Mouse (Mus musculus) thymus, postnatal 25 days (tissue): Measurements from ENCODE around the gene Snapc2.

Source experiments
- DNase-seq: peaks from one replicate; pipeline ENCODE4 v3.0.0; 2022

Snapc2 gene

DNA sequence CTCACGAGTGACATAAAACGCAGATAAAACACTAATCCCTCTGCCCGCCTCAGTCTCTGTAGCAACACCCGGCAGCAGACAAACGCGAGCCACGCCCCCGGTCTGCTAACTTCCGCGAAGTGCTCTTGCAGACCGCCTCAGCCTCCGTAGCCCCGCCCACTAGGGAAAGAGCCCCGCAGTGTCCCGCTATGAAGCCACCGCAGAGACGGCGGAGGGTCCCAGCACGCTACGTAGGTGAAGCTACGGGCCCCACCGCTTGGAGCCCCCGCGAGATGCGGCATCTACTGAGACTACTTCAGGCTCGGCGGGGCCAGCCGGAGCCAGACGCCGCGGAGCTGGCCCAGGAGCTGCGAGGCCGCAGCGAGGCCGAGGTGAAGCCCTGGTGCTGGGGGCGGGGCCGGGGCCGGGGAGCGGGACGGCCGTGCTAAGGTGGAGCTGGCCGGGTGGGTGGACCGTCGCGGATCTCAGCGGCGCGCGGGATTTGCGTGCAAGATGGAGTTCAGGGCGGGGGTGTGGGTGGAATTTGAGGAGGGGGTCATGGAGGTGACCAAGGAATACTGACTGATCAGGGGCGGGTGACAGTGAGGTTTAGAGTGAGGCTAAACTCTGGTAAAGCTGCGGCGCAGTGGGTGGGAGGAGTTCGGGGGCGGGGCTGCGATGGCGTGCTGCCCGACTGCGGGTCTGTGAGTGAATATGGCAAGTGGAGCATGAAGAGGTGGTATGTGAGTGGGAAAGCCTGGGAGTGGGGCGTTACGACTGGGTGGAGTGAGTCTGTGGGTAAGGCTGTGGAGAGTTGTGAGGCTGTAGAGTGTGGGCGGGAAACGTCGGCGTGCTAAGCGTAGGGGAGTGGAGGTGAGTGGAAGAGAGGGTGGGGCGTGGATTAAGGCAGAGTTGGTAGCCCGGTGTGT is at the start of gene Snapc2:
Snapc2 (plus strand) TSS at position 147 of the 908 bp plus-strand sequence.
- peak; percentile 95 for DNase-seq

DNA sequence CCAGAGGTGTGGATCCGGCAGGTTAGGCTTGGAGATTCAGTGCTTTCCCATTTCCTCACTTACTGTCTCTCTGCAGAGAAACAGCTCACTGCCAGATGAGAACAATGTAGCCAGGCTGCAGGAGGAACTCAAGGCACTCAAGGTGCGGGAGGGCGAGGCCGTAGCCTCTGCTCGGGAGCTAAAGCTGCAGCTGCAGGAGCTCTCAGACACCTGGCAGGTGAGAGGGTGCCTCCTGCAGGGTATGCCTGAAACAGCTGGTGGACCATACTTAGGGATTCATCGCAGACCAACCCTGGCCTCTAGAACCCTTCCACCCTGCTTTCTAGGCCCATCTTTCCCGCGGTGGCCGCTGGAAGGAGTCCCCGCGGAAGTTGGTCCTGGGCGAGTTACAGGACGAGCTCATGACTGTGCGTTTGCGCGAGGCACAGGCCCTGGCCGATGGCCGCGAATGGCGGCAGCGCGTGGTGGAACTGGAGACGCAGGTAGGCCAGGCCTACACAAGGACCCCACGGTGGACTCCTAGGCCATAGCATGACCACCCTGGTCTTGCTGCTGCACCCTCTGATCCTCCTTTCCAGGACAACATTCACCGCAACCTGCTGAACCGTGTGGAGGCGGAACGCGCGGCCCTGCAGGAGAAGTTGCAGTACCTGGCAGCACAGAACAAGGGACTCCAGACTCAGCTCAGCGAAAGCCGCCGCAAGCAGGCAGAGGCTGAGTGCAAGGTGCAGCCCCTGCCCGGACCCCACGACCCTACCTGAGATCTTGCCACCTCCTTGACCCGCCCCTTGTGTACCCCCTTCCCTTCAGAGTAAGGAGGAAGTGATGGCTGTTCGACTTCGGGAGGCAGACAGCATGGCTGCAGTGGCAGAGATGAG is 47.4 kb upstream of the Snapc2 start:
- no peak for DNase-seq

DNA sequence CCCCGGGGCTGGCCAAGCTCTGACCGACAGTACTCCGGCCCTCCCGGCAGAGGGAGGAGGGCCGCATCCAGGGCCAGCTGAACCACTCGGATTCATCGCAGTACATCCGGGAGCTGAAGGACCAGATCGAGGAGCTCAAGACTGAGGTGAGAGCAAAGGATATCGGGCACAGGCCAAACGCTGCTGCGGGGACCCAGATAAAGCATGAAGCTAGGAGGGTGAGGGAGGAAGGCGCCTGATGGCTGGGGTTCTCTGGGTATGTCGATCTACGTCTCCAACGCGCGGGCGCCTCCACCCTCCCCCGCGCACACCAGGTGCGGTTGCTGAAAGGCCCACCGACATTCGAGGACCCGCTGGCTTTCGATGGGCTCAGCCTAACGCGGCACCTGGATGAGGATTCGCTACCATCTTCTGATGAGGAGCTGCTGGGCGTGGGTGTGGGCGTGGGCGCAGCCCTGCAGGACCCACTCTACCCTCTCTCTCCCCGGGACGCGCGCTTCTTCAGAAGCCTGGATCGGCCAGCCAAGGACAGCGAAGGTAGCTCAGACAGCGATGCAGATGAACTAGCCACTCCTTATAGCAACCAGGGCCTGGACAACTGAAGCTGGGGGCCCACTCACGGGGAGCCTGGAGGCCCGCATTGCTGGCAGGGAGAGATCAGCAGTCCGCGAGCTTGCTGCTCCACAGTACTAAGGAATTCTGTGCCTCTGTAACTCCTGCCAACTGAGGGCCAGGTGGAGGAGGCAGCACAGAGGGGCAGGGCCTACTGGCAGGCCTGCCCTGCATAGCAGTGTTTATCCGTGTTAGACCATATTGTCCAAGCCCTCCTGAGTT is 46.5 kb upstream of the Snapc2 start:
- DNase-seq: no peak

DNA sequence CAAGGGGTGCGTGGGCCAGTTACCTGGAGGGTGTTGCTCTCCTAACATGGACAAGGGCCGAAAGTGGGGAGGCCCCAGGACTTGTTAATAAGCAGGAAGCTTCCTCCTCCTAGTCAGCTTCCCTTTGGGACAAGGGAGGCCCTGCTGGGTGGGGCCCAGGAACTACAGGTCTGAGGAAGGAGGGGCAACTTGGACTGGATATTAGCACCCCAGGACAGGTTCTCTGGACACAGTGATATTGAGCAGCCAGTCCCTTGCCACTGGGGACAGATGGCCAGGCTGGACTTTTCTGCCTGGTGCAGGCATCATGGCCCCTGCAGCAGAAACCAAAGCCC is 45.9 kb upstream of the Snapc2 start:
- DNase-seq: no peak

DNA sequence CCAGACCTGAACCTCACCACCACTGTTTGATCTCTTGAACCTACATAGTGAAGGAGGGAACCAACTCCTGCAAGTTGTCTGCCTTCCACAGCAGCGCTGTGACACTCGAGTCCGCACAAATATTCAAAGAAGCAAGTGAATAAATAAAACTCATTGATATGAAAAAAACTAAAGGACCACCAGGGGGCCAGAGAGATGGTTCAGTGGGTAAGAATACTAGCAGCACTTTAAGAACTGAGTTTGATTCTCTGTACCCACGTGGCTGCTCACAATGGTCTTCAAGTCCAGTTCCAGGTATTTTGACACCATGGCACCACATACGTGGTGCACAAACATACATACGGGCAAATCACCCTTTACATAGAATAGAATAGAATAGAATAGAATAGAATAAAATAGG is 41.8 kb upstream of the Snapc2 start:
- no peak for DNase-seq

DNA sequence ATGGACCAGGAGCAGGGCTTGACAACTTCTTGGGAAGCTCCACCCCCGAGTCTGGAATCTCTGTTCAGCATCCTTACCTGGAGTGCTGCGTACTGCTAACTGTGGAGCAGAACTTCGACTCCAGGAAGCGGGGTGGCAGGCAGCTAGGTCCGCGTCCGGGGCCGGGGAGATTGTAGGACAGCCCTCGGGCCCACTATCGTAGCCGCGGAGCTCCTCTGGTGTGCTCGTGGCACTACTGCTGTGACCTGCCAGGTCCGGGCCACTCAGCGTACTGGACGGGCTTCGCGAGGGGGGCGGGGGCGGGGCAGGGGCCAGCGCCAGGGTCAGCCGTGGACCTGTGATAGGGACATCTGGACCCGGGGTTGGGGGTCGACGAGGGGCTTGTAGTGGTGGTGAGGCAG is 40.1 kb upstream of the Snapc2 start:
- no peak for DNase-seq

DNA sequence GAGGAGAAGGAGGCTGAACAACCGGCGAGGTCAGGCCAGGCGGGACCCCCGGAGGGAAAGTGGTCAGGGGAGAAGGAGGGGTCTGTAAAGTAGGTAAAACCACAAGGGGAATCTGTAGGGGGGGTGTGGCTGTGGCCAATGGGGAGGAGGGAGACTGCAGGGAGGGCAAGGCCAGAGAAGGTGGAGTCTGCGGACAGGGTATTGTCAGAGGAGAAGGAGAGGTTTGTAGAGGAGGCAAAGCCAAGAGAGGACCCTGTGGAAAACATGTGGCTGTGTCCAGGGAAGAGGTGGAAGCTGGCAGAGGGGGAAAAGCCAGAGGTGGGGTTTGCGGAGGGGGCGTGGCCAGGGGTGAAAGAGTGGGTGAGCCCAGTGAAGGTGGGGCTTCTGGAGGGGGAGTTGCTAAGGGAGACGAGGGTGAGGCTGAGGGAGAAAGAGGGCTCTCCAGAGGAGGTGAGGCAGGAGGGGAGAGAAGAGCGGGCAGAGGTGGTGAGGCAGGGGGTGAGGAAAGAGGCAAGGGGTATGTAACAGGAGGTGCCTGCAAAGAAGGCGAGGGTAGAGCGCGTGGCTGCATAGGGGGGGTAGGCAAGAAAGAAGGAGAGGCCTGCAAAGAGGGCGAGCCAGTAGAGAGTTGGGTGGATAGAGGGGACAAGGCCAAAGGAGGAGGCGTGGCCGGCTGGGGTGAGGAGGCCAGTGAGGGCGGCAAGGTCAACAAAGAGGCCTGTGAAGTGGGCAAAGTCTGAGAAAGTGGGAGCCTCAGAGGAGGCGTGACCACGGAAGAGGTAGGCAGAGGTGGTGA is 39.5 kb upstream of the Snapc2 start:
- peak; percentile 61 for DNase-seq

DNA sequence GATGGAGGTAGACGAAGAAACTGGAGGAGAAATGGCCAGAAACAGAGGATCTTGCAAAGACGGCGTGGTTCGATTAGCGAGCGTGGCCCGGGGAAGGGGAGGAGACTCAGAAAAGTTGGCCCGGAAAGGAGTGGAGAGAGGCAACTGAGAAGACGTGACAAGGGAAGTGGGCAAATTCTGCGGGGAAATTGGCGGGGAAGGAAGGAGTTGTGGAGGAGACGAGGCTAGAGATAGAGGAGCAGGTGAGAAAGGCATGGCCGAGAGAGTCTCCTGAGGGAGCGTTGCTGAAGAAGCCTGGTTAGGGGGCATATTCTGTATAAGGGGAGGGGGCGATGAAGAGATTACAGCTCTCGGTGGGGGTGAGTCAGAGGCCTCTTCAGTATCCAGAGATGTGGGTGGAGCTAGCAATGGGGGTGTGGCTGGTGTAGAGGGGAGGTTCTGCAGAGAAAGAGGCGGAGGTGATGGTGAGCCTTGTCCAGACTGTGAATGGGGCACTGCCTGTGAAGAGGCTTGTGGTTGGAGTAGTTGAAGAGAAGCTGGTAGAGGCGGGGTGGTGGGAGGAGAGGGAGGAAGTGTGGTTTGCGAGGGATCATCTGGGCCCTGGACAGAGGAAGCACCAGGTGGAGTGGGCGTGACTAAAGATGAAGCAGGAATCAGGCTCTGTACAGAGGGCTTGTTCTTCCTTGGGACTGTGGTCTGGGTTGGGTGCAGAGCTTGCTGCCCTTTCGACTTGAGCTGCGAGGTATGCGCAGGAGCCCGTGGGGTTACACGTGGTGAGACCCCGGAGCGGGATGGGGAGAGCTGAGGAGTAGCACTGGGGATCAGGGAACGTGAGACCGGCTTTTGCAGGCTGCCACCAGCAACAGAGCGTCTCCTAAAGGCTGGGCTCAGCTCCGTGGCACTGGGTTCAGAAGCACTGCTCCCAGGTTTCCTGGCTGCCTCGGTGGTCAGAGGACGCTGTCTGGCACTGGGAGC is 38.6 kb upstream of the Snapc2 start:
- DNase-seq: peak; percentile 56

DNA sequence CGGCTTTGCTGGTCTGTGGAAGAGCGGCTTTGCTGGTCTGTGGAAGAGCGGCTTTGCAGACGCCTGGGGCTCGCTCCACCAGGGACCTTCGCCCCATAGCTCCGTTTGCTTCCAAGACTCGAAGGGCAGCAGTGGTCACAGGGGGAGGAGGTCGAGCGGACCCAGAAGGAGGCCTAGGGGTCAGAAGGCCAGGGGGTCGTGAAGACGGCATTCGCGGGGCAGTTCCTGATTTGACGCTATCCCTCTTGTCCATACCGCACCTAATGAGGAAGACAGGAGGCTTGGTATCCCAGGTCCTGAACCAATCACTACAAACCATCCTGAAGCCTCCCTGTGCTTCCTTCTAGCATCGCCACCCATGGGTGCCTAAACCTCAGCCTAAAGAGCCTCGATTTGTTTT is 36.6 kb upstream of the Snapc2 start:
- no peak for DNase-seq

DNA sequence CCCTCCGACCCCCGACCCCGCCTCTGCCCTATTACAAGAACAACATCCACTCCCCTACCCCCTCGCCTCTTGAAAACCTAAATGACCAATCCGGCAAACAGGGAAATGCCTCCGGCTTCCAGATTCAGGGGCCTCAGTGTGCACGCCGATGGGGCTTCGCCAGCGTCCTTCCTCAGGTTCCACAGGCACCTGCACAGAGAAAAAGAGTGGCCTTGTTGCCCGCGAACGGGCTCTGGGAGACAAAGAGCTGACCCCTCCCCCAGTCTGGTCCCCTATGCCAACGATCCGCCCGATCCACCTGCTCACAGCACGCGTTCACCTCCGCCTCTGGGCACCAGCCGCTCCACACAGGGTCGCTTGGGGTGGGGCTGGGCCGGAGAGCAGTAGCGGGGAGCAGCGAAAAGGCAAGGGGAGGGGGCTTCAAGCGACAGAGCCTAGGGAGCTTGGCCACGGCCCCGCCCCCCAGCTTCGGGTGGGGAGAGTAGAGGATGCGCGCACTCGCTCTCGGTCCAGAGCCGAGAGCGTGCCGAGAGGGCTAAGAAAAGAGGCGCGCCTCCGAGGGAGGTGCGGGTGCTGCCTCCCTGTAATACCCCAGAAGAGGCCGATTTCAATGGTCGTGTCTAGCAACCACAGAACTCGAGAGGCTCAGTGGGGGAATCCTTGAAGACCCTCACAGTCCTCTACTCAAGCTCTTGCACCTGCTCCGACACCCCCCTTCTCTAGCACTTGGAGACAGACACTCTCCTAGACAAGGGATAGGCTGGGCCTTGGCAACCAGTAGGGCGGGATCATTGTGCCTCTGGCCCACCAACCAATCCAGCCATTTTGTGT is 35.9 kb upstream of the Snapc2 start, which contains the start of gene Prr36:
Prr36 (minus strand) TSS at position 669 of the 831 bp plus-strand sequence.
- no peak for DNase-seq

DNA sequence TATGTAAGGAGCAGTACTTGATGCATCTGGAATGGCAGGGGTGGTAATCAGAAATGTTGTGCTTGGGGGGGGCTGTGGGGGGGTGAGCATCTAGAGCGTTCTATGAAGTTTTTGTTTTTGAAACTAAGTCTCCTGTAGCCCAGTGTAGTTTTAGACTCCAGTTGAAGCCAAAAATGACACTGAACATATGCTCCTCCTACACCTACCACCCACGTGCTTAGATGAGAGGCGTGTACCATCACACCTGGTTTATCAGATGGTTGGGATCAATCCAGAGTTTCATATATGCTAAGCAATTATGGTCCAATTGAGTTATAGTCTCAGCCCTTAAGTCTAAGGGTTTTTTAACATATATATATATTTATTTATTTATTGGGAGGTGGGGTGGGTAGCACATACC is 33.3 kb upstream of the Snapc2 start:
- DNase-seq: no peak

DNA sequence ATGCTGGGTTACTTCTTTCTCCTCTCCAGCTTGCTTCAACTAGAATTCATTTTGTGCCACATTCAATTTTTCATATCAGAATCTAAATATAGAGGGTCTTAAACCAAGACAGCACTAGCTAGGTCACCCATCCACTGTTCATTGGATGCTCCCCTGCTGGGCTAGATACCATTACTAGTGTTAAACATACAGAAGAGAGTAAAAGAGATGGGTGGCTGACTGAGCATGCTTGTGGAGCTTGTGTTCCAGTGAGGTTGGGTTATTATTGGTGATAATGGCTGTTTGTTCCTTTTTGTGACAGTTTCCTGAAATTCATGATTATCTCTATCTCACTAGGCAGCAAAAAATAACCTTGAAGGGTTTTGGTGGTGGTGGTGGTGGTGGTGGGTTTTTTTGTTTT is 30.8 kb upstream of the Snapc2 start:
- no peak for DNase-seq

DNA sequence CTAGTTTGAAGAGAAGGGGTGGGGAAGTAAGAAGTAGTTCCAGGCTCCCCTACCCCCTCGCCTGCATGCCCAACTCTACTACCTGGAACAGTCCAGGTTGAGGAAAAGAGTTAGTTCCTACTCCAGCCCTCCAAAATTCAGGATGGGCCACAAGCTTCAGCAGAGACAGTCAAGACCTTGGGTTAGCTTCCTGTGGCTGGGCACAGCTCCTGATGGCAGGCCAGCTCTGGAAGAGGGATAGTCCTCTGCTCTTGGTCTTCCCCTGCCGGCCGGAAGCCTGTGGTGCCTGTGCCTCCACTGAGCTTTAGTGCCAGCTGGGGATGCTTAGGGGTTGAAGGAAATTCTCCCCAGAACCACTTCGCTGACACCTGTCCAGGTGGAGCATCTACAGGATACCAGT is 26.6 kb upstream of the Snapc2 start:
- no peak for DNase-seq

DNA sequence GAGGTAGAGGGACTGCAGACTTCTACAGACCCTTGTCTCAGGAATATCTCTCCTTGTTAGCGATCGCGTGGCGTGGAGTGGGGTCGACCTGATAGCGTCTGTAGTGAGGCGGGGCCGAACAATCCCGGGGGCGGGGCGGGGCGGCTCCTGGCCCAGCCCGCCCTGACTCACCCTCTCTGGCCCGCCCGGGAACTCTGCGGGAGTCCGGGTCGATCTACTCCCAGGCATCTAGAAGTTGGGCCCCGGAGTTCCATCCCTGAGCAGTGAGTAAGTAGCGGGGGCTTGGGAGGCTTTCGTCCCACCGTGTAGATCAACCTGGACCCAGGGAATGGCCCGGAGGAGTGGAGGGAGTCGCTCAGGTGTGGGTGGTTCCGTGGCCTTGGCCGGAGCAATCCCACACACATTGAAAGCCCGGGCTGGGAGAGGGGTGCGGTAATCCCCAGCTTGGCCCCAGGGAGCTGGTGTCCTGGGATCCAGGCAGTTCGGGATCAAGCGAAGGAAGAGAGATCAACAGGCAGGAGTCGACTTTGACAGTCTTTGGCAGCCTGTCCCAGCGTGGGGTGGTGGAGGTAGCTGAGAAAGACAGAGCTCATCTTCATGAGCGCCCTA is 26.0 kb upstream of the Snapc2 start, which contains the start of gene Lrrc8e:
Lrrc8e (plus strand) TSS at position 89 of the 609 bp plus-strand sequence.
- no peak for DNase-seq

DNA sequence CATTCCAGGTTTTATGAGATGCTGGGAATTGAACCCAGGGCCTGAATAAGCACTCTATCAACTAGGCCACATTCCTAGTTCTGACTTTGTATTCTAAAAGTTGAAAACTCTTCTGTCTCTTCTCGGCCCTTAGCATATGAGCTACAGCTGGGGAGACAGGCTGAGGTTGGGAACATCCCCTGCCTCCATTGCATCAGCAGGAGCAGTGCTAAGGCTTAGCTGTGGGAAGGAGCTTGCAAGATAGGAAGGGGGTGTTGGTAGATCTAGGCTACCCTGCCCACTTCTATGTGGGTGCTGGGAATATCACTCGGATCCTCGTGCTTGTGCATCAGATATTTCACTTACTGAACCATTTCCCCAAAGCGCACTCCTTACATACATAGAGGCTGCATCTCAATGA is 25.0 kb upstream of the Snapc2 start:
- no peak for DNase-seq

DNA sequence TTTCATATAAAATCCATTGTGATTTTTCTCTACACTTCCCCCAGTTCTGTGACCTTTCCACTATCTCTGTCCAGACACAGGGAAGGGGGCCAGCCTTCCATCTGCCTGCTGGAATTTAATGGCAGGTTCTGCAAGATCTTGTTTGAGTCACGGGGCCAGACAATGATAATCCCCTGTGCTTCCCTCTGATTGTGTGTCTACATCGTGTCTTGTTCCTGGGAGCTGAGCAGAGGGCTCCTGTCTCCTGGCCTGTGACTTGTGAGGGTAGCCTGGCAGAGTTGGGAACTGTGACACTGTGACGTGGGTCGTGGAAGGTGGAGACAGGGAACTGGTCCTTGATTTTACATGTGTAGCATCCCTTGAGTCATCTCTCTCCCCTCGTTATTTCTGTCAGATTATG is 23.1 kb upstream of the Snapc2 start:
- DNase-seq: no peak

DNA sequence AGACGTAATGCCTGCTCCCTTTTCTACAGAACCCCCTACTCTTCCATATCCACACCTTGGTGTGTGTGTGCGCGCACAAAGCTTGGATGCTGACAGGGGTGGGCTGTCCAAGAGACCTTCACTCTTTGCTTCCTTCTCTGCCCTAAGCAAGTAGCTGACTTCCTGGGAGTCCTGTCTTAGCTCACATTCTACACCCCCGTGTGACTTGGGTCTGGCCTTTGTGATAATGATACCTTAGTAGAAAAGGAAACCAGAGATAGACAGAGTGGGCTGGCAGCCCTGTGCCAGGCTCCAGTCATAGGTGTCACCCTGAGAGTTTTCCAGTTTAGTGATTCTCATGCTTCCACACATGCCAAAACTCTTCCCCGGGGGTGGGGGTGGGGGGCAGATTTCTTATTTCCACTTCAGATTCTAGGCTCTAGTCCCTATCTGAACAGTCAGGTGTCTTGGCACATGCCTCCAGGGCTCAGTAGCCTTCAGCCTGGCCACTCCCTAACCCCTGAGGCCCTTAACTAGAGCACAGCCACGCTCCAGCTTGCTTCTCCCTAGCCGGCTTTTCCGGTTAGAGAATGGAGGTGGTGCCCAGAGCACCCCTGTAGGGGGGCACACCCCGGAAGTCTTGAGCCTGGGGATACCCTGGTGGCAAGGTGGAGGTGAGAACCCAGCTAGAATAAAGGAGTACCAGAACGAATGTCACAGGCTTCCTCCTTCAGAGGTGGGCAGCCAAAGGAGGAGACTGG is 22.1 kb upstream of the Snapc2 start:
- DNase-seq: no peak

DNA sequence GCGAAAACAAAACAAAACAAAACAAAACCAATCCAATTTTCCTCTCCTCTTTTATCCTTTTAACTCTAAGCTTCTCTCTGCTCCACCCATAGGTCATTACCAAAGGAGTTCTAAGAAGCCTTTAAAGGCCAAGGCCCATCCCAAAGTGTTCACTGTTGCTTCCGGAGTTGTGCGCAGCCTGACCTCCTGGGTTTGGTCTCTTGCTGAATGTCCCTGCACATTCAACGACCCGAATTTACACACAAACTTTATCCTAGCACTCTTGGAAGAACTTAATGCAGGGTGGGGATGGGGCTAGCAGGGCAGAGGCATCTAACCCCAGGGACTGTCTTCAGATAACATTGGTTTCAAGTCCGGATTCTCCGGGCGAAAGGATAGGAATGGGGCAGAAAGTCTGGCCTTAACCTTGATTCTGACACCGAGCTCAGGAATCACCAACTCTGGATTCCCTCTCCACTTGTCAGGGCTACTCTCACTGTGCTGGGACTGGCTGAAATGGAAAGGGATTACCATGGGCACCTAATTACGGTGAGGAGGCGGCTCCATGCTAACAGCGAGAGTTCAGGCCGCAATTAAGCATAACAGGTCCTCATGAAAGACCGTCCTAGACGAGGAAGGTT is 15.0 kb upstream of the Snapc2 start:
- no peak for DNase-seq
